Mouse (Mus musculus): Measurements from ENCODE around the gene Nampt. TPM values are rescaled to one million over a fixed set of nuclear protein-coding genes. Genes with fewer than 3 reads are reported as not detected.

The Nampt gene
- polyA plus RNA-seq (2016; fragmentation: Nextera tagmentation; extraction: Ambion mirVana), result 18.9 TPM in 2 replicates

DNA sequence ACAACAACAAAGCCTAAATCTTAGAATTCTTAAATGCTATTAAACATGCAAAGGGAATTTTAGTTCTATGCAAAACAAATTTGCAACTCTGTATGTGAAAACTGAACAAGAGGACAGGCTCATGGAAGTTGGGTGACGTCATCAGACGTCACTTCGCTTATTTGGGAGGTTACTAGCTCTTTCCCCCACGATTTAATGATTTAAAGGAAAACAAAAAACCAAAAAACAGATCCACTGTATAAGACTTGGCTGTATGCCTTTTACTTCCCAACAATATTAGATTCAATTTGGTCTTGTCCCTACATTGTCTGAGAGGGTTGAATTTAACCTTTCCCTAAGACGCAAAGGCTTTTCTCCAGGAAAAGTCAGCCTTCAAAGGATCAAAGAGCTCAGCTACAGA lies at the start of gene Nampt:
Nampt (plus strand) TSS at position 130 of the 400 bp plus-strand sequence.
- Histone ChIP-seq H3K4me2 (peak within 1 kb of the TSS; percentile 72), H3K27ac (ENCODE audit: poor library complexity, severe bottlenecking) (peak within 1 kb of the TSS; percentile 95), H3K9ac (peak within 1 kb of the TSS; percentile 94), H3K4me1 (replicated peaks) (0 out of 2 replicates have a peak, but pooled peaks cover 5% of the 10 kb centered on the region), H3K9me3 (replicated peaks) (no peaks in the 10 kb centered on the region), H3K4me3 (peak within 1 kb of the TSS; percentile 92), H3K36me3 (no peaks in the 10 kb centered on the region), H3K27me3 (replicated peaks) (no peaks in the 10 kb centered on the region; the same call in none of the 2 replicates)
- no peak for ATAC-seq (ENCODE audit: insufficient number of reproducible peaks, low FRiP score)
- 8% methylated on average over 5 of the region's 5 CpGs for WGBS

DNA sequence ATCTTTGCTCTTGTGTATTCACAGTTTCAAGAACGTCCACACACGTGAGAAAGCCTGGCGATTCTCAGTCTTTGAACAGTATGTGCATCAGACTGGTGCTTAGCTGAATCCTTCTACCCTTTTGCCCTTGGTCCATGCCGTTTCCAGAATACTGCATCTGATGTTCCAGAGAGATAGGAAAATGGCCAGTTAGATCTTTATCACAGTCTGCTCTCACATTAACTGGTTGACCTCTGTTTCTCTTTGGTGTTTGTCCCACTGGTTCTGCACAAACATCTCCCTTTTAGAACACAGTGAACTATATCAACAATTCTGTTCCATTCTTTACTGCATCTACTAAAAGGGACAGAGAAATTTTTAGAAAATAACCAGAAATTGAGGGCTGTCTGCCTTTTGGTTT lies 48.6 kb upstream of the Nampt start:
- Histone ChIP-seq H3K36me3 (no peaks in the 10 kb centered on the region), H3K9ac (no peak overlapping the region), H3K27me3 (replicated peaks) (peaks cover 31% of the 10 kb centered on the region; the same call in 1 of the 2 replicates), H3K4me1 (replicated peaks) (no peaks in the 10 kb centered on the region), H3K4me3 (no peak overlapping the region), H3K9me3 (replicated peaks) (no peaks in the 10 kb centered on the region), H3K27ac (ENCODE audit: poor library complexity, severe bottlenecking) (no peak overlapping the region), H3K4me2 (no peak overlapping the region)
- no peak for ATAC-seq (ENCODE audit: insufficient number of reproducible peaks, low FRiP score)
- 76% methylated on average over 4 of the region's 4 CpGs for WGBS

DNA sequence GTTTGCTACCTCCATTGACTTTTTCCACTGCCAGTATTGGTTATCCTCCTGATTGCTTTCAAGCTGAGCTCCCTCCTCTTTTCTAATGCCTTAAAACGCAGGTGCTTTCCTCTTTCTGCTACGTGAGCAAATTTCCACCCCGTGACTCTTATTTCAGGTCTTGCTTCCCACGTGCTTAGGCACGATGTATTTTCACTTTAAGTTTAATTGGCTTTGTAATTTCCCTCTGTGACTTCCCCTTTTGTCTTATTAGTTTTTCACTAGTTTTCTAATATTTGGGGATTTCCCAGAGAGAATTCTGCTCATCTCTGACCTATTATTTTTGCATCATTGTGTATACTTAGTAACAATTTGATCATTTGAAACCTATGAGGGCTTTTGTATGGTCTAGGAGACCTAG lies 44.8 kb upstream of the Nampt start:
- 79% methylated on average over 5 of the region's 5 CpGs for WGBS
- H3K9ac ChIP-seq, result no peak overlapping the region
- ATAC-seq (ENCODE audit: insufficient number of reproducible peaks, low FRiP score), result no peak

DNA sequence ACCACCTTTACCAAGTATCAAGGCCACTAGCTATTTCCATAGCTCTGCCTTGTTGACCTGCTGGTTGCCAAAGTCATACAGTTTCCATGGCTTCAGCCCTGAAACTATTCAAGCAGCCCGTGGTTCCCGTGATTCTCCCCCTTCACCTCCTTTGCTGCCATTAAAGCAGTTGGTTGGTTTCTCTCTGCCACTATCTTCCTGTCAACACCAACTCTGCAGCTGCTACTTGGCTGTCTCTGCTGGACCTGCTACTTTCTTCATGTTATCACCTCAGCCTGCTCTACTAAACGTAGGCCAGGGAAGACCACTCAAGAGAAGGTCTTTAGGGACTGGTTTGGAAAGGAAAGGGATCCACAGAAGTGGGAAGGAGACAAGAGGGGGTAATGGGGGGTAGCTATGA lies 30.3 kb upstream of the Nampt start:
- WGBS, result 13% methylated on average over 3 of the region's 3 CpGs

More for the DNA sequence above, 44.8 kb upstream of the Nampt start:
- Histone ChIP-seq H3K36me3 (no peaks in the 10 kb centered on the region), H3K27ac (ENCODE audit: poor library complexity, severe bottlenecking) (no peak overlapping the region), H3K4me2 (no peak overlapping the region), H3K27me3 (replicated peaks) (peaks cover 9% of the 10 kb centered on the region; the same call in 1 of the 2 replicates), H3K9me3 (replicated peaks) (no peaks in the 10 kb centered on the region), H3K4me3 (no peak overlapping the region), H3K4me1 (replicated peaks) (no peaks in the 10 kb centered on the region)

DNA sequence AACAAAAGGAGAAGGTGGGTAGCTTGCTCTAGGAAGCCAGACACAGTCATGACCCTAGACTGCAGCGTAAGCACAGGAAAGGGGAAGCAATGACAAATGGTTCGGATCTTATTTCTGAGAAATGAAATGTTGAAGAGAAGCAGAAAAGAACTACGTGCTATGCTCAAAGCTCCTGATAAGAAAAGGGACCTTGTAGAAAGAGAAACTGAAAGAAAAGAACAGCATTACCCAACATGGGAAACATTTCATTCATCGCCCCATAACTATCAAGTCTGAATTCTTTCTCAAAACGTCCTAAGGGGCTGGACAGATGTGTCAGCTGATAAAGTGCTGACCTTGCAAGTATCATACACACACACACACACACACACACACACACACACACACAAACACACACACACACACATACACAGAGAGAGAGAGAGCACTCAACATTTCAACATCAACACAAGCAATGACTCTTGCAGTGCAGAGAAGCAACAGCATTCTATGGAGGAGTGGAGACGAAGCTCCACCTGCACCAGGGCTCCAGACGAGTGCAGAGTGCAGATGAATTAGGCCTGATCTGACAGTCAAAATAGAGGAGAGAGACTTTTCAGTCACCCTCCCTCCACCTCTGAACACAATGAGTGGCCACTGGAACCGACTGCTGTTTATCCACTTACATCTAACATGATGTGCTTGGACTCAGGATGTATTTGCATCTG lies 23.4 kb upstream of the Nampt start:
- no peaks in the 10 kb centered on the region for H3K36me3 ChIP-seq
- H3K4me2 ChIP-seq, result no peak overlapping the region
- no peak overlapping the region for H3K9ac ChIP-seq
- ATAC-seq (ENCODE audit: insufficient number of reproducible peaks, low FRiP score), result no peak
- H3K27ac ChIP-seq (ENCODE audit: poor library complexity, severe bottlenecking), result no peak overlapping the region
- H3K27me3 ChIP-seq (replicated peaks), result 0 out of 2 replicates have a peak, but pooled peaks cover 8% of the 10 kb centered on the region
- no peaks in the 10 kb centered on the region for H3K9me3 ChIP-seq (replicated peaks)
- no peaks in the 10 kb centered on the region for H3K4me1 ChIP-seq (replicated peaks)
- no peak overlapping the region for H3K4me3 ChIP-seq
- 60% methylated on average over 8 of the region's 8 CpGs for WGBS

More for the DNA sequence above, 30.3 kb upstream of the Nampt start:
- ATAC-seq (ENCODE audit: insufficient number of reproducible peaks, low FRiP score), result peak; percentile 29; the same call in 1 of the 2 replicates
- peaks cover 10% of the 10 kb centered on the region for H3K4me1 ChIP-seq (replicated peaks)
- H3K27me3 ChIP-seq (replicated peaks), result 0 out of 2 replicates have a peak, but pooled peaks cover 8% of the 10 kb centered on the region
- H3K4me2 ChIP-seq, result peak overlapping the region; percentile 31
- H3K36me3 ChIP-seq, result no peaks in the 10 kb centered on the region
- H3K27ac ChIP-seq (ENCODE audit: poor library complexity, severe bottlenecking), result 0 out of 2 replicates have a peak overlapping the region, but pooled peaks have one; percentile 32
- no peak overlapping the region for H3K9ac ChIP-seq
- H3K4me3 ChIP-seq, result no peak overlapping the region
- H3K9me3 ChIP-seq (replicated peaks), result no peaks in the 10 kb centered on the region

DNA sequence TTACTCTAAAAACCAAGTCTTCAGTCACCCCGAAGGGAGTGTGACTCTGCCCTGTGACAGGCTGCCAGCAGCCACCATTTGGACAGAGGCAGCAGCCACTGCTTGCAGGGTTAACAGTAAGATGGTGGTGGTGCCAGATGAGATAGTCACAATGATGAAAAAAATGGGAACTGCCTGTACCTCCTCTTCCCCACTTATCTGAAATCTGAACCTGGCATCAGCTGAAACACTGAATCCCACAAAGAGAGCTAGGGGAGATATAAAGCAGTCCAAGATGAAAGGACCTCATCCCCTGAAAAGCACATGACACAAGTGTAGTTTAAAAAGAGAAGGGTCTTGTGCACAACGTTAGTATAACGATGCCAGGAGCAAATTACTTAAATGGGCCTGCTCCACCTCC lies 21.9 kb upstream of the Nampt start:
- Histone ChIP-seq H3K9me3 (replicated peaks) (no peaks in the 10 kb centered on the region), H3K4me1 (replicated peaks) (no peaks in the 10 kb centered on the region), H3K4me2 (no peak overlapping the region), H3K36me3 (no peaks in the 10 kb centered on the region), H3K27me3 (replicated peaks) (0 out of 2 replicates have a peak, but pooled peaks cover 5% of the 10 kb centered on the region), H3K9ac (no peak overlapping the region), H3K27ac (ENCODE audit: poor library complexity, severe bottlenecking) (no peak overlapping the region), H3K4me3 (no peak overlapping the region)
- WGBS, result 66% methylated on average over 3 of the region's 3 CpGs
- no peak for ATAC-seq (ENCODE audit: insufficient number of reproducible peaks, low FRiP score)

DNA sequence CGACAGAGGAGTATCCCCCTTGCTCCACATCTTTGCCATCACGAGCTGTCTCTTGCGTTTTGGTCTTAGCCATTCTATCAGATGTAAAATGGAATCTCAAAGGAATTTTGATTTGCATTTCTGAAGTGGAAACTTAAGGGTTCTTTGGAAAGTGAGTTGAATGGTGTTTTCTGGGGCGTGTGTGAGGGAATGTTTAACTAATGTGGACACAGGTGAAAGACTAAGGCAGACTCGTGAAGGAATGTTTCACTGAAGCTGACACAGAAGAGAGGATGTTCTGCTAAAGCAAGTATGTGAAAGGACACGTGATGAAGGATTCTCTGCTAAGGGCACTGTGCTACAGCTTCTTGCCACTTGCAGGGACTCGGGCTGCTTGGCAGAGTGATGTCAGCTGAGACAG lies 18.3 kb upstream of the Nampt start:
- Histone ChIP-seq H3K4me1 (replicated peaks) (no peaks in the 10 kb centered on the region), H3K27me3 (replicated peaks) (0 out of 2 replicates have a peak, but pooled peaks cover 3% of the 10 kb centered on the region), H3K4me2 (no peak overlapping the region), H3K9ac (no peak overlapping the region), H3K9me3 (replicated peaks) (no peaks in the 10 kb centered on the region), H3K4me3 (no peak overlapping the region), H3K27ac (ENCODE audit: poor library complexity, severe bottlenecking) (no peak overlapping the region), H3K36me3 (no peaks in the 10 kb centered on the region)
- 77% methylated on average over 7 of the region's 7 CpGs for WGBS
- ATAC-seq (ENCODE audit: insufficient number of reproducible peaks, low FRiP score), result no peak

DNA sequence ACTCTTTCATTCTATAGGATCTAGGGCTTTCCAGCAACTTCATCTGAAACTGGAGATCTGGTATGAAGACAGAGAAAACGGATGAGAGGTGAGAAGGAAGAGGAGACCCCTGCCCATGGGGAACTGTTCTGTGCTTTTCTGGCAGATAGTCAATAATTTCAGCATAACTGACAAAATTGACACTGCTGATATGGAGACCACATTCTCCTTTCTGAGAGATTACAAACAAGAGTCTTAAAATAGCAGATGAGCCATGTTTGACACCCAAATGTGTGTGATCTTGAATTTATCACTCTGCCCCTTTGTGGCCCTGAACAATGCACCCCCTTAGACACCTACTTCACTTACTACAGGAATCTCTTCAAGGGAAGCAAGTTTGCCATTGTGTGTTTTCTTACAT lies 13.8 kb upstream of the Nampt start:
- ATAC-seq (ENCODE audit: insufficient number of reproducible peaks, low FRiP score), result no peak
- Histone ChIP-seq H3K9ac (no peak overlapping the region), H3K4me3 (no peak overlapping the region), H3K9me3 (replicated peaks) (no peaks in the 10 kb centered on the region), H3K4me1 (replicated peaks) (no peaks in the 10 kb centered on the region), H3K27me3 (replicated peaks) (no peaks in the 10 kb centered on the region), H3K4me2 (no peak overlapping the region), H3K36me3 (no peaks in the 10 kb centered on the region), H3K27ac (ENCODE audit: poor library complexity, severe bottlenecking) (no peak overlapping the region)
- WGBS, result 69% methylated on average over 1 of the region's 1 CpGs

DNA sequence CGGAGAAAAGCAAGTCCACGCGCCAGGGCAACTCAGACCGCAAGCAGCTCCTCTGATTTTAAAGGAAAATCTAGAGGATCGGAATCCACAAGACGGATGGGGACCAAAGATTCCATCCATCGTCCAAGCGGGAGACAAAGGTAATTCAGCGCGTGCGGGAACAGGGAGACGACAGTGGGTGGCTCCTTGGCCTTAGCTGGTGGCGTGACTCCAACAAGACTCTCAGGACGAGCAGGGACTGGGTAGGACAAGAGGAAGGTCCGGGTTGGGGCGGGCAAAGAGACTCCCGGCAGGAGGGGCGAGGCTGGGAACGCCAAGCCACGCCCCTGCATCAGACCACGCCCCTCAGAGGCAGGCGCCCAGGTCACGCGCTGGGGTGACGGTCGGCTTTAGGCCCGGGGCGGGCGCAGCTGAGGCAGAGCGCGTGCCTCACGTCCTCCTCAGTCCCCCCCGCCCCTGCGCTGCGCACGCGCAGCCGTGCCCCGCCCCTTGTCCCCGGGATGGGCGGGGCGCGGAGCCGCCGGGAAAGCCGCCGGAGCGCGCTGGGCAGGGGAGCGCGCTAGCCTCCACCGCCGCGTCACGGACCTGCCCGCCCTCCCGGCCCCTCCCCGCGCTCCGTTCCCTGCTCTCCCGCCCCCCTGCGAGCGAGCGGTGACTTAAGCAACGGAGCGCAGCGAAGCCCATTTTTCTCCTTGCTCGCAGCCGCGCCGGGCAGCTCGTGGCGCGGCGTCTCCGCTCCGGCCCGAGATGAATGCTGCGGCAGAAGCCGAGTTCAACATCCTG lies 669 bp downstream of the Nampt start:
- WGBS, result under 1% methylated on average over 75 of the region's 80 CpGs
- Histone ChIP-seq H3K9ac (peak overlapping the region; percentile 94), H3K27me3 (replicated peaks) (no peaks in the 10 kb centered on the region; the same call in none of the 2 replicates), H3K27ac (ENCODE audit: poor library complexity, severe bottlenecking) (peak overlapping the region; percentile 95), H3K4me3 (peak overlapping the region; percentile 92), H3K4me1 (replicated peaks) (0 out of 2 replicates have a peak, but pooled peaks cover 5% of the 10 kb centered on the region), H3K36me3 (no peaks in the 10 kb centered on the region), H3K9me3 (replicated peaks) (no peaks in the 10 kb centered on the region), H3K4me2 (peak overlapping the region; percentile 72)
- peak; percentile 98 for ATAC-seq (ENCODE audit: insufficient number of reproducible peaks, low FRiP score)

DNA sequence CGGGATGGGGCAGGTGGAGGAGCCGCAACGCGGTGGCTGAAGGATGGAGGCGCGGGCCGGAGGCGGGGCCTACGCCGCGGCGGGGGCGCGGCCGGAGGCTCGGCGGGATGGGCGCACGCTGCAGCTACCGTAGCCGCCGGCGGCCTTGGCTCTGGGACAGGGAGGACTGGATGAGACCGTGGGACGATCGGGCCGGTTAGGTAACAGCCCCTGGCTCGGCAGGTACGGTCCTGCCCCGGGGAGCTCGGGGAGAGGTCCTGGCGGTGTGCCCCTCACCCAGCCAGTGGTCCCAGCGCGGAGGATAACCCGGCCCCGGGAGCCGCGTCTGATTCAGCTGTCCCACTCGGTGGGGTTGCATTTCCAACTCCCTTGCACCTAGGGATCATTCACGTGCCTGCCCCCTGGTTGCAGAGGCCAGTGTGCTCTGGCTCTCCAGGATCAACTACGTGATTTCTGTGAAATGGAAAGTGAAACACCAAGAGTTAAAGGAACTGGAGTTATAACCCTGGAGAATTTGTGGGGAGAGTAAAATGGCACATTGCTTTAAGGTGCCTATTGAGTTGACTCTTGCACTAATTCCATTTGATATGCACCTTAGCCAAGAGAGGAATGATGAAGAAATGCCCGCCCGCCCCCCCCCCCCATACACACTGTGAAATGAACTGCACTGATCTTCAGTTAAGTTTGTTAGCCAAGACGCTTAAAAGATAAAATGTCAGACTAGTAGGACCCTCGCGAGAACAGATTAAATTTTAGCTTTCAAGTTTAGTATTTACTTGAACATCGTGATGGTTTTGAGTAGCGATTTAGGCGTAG lies 1.6 kb downstream of the Nampt start:
- Histone ChIP-seq H3K4me1 (replicated peaks) (peaks cover 10% of the 10 kb centered on the region), H3K36me3 (no peaks in the 10 kb centered on the region), H3K4me2 (peak overlapping the region; percentile 72), H3K27me3 (replicated peaks) (no peaks in the 10 kb centered on the region; the same call in 1 of the 2 replicates), H3K9me3 (replicated peaks) (no peaks in the 10 kb centered on the region), H3K4me3 (peak overlapping the region; percentile 92), H3K27ac (ENCODE audit: poor library complexity, severe bottlenecking) (peak overlapping the region; percentile 95), H3K9ac (peak overlapping the region; percentile 94)
- peak; percentile 85 for ATAC-seq (ENCODE audit: insufficient number of reproducible peaks, low FRiP score)
- 4% methylated on average over 26 of the region's 49 CpGs for WGBS
